Mouse (Mus musculus): Measurements from ENCODE around the gene Kcnn1.

Kcnn1 gene

GRCm38 (mm10) chr8:70893656-70894384 lies 30.8 kb upstream of the Kcnn1 start:
- DNase-seq (ENCODE audit: low read depth, low spot score): peak; percentile 95

- DNase-seq (ENCODE audit: low read depth, low spot score): no peak
These were observed 30.0 kb upstream of the Kcnn1 start for GRCm38 (mm10) chr8:70892896-70893655.

GRCm38 (mm10) chr8:70892022-70892895 lies 29.2 kb upstream of the Kcnn1 start, which contains the start of gene Slc5a5:
Slc5a5 (minus strand) TSS chr8:70892757.
- DNase-seq (ENCODE audit: low read depth, low spot score): peak; percentile 44

GRCm38 (mm10) chr8:70891356-70891755 lies 28.3 kb upstream of the Kcnn1 start:
- DNase-seq (ENCODE audit: low read depth, low spot score): peak; percentile 91

- no peak for DNase-seq (ENCODE audit: low read depth, low spot score)
These were observed 27.6 kb upstream of the Kcnn1 start for GRCm38 (mm10) chr8:70890656-70891055.

GRCm38 (mm10) chr8:70887669-70888068 lies 24.6 kb upstream of the Kcnn1 start:
- DNase-seq (ENCODE audit: low read depth, low spot score): peak; percentile 91

- DNase-seq (ENCODE audit: low read depth, low spot score): peak; percentile 75
These were observed 22.6 kb upstream of the Kcnn1 start for GRCm38 (mm10) chr8:70885612-70886011.

GRCm38 (mm10) chr8:70884683-70885082 lies 21.6 kb upstream of the Kcnn1 start:
- DNase-seq (ENCODE audit: low read depth, low spot score): no peak

GRCm38 (mm10) chr8:70884186-70884585 lies 21.1 kb upstream of the Kcnn1 start:
- no peak for DNase-seq (ENCODE audit: low read depth, low spot score)

GRCm38 (mm10) chr8:70880546-70880945 lies 17.5 kb upstream of the Kcnn1 start:
- peak; percentile 56 for DNase-seq (ENCODE audit: low read depth, low spot score)

- DNase-seq (ENCODE audit: low read depth, low spot score): peak; percentile 81
These were observed 17.1 kb upstream of the Kcnn1 start for GRCm38 (mm10) chr8:70880126-70880525.

- peak; percentile 63 for DNase-seq (ENCODE audit: low read depth, low spot score)
These were observed 16.4 kb upstream of the Kcnn1 start for GRCm38 (mm10) chr8:70879500-70879899.

GRCm38 (mm10) chr8:70878178-70878577 lies 15.1 kb upstream of the Kcnn1 start:
- no peak for DNase-seq (ENCODE audit: low read depth, low spot score)

- DNase-seq (ENCODE audit: low read depth, low spot score): peak; percentile 71
These were observed 13.3 kb upstream of the Kcnn1 start for GRCm38 (mm10) chr8:70876382-70876781.

- DNase-seq (ENCODE audit: low read depth, low spot score): no peak
These were observed 11.4 kb upstream of the Kcnn1 start for GRCm38 (mm10) chr8:70874441-70874840.

- DNase-seq (ENCODE audit: low read depth, low spot score): peak; percentile 97
These were observed 10.4 kb upstream of the Kcnn1 start, which contains the start of gene Ccdc124 for GRCm38 (mm10) chr8:70873364-70873985. Ccdc124 (minus strand) TSS chr8:70873935.

GRCm38 (mm10) chr8:70872643-70873363 lies 9.7 kb upstream of the Kcnn1 start:
- DNase-seq (ENCODE audit: low read depth, low spot score): no peak

GRCm38 (mm10) chr8:70871195-70871807 lies 8.2 kb upstream of the Kcnn1 start:
- DNase-seq (ENCODE audit: low read depth, low spot score): no peak

- DNase-seq (ENCODE audit: low read depth, low spot score): peak; percentile 93
These were observed 6.6 kb upstream of the Kcnn1 start for GRCm38 (mm10) chr8:70869601-70870041.

- no peak for DNase-seq (ENCODE audit: low read depth, low spot score)
These were observed 6.1 kb upstream of the Kcnn1 start for GRCm38 (mm10) chr8:70869199-70869571.

All from ZHBTc4 (cell line).